Mouse (Mus musculus) testis, postnatal 14 days (tissue): Measurements from ENCODE around the gene Gm21983.

Experiments
- DNase-seq: peaks from one replicate; pipeline ENCODE4 v3.0.0; 2021; ENCODE audit warnings: low spot score

Gene Gm21983

DNA sequence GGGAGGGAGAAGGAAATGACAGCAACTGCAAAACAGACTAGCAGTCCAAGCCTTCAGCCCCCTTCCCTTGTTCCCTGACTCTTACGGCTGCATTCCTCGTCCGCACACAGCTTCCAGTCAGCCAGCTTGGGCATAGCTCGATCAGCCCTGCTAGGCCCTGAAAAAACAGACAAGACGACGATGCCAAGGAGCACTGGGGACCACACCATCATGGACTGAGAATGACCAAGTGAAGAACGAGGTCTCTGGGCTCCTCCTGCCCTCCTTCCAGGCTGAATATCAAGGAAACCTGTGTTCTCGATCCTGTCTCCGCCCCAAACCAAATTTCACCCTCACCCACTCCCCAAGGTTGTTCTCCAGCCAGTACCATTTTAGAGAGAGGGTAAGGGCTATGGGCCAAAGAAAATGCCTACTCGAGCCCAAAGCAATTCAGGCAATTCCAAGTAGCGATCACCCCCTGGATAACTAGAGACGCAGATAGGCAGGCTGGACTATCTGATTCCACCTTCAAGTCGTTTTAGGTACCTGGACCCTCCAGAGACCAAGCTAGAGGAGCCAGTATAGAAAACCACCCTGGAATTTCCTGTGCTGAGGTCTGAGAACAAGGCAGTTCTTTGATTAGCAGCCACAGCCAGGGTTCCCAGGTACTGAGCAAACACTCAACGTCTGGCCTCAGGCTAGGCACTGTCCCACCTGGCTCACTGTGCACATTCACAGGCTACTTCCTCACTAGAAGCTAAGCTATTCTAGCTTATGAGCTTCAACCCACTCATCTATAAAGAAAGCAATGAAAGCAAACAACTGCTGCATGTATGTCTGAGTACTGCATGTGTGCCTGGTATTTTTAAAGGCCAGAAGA is at the start of gene Gm21983, which contains the start of gene Mia:
Gene Gm21983, minus strand, starts transcription at position 250 of the 859 bp plus-strand sequence.
Gene Mia, minus strand, starts transcription at position 321 of the 859 bp plus-strand sequence.
- DNase-seq, result no peak

DNA sequence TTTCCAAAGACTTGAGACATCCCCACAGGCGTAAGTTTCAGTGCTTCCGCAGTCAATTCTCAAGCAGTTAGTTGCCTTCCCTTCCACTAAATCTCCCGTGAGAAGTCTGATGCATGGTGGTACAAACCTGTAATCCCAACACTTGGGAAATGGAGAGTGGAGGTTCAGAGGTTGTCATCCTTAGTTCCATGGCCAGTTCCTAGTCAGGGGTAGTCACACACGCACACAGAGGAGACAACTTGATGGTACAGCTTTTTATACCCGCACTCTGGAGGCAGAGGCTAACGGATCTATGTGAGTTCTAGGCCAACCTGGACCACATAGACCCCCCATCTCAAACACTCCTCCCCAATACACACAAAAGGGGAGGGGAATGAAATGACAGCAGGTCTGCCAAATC is 48.0 kb upstream of the Gm21983 start:
- no peak for DNase-seq

DNA sequence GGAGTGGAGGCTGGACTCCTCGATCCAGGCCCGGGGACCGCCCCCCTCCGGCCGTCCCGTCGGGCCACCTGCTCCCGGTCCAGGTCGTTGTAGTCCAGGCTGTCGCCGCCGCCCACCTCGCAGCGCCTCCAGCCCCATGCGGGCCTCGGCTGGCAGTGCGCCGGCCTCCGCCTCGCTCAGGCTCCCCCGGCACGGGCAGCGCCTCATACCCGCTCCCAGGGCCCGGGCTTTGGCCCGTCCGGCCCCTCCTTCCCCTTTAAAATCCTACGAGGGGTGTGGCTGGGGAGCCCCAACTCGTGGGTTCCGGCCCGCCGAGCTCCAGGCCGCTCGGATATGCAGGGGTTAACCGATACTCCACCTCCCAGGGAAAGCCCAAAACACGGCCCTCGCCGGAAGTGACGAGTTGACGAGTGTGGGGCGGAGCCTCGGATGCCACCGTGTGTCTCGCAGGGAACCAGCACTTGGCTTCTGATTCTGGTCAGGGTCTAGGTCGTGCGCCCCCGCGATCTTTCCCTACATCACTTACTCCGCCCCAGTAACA is 47.5 kb upstream of the Gm21983 start, which contains the start of gene Itpkc:
Gene Itpkc, minus strand, starts transcription at position 381 of the 541 bp plus-strand sequence.
- peak; percentile 90 for DNase-seq

DNA sequence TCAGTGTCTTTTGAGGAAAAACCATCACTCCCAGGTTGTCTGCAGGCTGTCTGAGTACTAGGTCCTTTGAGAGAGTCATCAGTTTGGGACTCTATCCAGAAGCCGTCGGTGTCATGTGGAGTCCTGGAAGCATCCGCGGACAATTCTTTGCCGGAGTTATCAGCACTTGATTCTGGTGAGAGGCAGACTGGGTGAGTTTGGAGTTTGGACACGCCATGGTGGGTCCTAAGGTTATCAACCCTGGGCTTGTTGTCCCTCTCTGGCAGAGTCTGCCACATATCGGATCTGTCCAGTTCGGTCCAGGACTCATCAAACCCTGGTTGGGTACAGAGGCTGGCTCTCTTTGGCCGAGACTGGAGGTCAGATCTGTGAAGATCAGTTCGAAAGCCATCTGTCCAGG is 46.8 kb upstream of the Gm21983 start:
- DNase-seq, result peak; percentile 15

DNA sequence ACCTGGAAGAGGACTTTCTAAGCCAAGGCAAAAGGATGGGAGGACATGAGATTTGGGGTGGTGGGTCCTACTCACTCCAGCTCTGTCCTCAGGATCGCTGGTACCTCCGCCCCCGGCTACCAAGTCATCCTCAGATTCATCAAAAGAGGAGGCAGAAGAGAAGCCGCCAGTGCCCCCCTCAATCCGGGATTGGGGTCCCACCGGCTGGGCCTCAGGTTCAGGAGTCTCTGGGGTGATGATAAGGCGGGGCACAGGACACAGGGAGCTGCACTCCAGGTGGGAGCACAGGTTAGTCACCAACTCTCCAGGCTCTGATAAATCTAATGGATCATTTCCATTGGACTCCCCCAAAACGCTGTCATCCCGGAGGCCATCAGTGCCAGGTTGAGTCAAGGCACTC is 46.4 kb upstream of the Gm21983 start:
- DNase-seq, result no peak

GRCm38 (mm10) chr7:27224877-27225575 is 44.1 kb upstream of the Gm21983 start:
- no peak for DNase-seq

DNA sequence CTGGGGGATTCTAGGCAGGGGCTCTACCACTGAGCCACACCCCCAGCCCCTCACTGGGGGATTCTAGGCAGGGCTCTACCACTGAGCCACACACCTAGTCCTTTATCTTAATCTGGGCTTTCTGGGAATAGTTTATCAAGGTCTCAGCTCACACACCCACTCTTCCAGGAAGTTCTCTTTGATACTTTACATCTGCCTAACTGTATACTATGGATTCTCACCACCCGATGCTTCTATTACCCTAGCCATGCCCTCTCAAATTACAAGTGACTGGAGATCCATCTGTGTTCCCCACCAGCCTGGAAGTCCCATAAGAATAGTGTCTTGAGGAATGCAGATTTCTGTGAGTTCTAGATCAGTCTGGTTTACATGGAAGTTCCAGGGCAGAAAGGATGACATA is 41.7 kb upstream of the Gm21983 start:
- DNase-seq, result no peak

GRCm38 (mm10) chr7:27221939-27222338 is 41.1 kb upstream of the Gm21983 start:
- DNase-seq, result no peak

- DNase-seq, result no peak
Measured at GRCm38 (mm10) chr7:27219937-27220336, 39.1 kb upstream of the Gm21983 start.

- no peak for DNase-seq
Measured at GRCm38 (mm10) chr7:27218586-27218985, 37.7 kb upstream of the Gm21983 start.

GRCm38 (mm10) chr7:27212626-27213025 is 31.7 kb upstream of the Gm21983 start:
- no peak for DNase-seq

DNA sequence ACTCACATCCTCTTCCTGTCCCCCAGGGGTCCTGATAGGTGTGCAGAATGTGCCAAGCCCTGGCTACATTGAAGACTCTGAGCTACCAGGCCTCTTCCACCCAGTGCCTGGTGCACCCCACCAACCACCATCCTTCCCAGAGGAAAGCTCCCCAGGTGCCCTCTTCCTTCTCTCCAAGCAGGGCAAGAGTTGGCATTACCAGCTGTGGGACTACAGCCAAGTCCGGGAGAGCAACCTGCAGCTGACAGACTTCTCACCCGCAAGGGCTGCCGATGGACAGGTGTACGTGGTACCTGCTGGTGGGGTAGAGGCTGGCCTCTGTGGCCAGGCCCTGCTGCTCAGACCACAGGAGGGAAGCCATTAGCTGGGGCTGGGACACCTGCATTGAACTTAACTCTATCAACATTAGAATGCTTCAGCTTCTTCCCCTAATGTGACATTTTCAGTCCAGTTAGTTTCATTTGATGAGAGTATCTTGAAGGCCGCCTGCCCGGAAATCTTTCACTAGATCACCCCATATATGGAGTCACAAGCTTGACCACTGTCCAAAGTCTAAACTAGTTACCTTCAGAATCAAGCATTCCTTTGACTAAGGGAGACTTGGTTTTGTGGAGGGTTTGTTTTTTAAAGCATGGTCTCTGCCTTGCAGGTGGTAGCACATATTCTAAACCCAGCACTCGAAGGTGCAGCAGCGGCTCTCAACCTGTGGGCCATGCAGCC is 23.0 kb upstream of the Gm21983 start:
- DNase-seq, result no peak

DNA sequence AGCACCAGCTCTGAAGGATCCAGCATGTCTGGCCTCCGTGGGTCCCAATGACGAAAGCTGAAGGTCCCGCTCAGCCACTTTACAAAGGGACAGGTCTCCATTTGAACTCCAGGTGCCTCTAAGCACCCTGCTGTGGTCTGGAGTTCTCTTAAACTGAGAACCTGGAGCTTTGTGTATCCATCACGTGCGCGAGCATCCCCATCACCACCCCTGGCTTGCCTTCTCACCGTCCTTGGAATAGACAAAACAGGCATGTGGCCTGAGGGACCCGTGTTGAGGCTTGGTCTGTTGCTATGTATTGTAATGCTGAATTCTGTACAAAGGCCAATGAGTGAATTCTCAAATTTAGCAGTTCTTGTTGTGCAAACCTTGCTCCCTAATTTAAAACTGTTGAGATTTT is 17.9 kb upstream of the Gm21983 start:
- no peak for DNase-seq

DNA sequence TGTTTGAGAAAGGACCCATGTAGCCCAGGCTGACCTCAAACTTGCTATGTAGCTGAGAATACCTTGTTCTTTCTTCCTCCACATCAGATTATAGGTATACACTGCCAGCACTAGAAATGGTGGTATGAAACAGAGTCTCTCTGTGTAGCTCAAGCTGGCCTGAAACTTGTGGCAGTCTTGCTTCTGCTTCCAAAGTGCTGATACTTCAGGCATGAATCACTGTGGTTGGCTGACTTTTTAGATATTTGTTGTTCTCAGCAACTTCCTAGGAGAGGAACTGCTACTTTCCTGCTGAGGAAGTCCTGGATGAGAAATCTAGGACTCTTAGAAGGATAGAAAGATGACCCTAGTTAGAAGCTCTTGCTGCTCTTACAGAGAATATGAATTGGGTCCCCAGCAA is 17.5 kb upstream of the Gm21983 start:
- DNase-seq, result no peak

GRCm38 (mm10) chr7:27197634-27198033 is 16.7 kb upstream of the Gm21983 start:
- DNase-seq, result peak; percentile 38

DNA sequence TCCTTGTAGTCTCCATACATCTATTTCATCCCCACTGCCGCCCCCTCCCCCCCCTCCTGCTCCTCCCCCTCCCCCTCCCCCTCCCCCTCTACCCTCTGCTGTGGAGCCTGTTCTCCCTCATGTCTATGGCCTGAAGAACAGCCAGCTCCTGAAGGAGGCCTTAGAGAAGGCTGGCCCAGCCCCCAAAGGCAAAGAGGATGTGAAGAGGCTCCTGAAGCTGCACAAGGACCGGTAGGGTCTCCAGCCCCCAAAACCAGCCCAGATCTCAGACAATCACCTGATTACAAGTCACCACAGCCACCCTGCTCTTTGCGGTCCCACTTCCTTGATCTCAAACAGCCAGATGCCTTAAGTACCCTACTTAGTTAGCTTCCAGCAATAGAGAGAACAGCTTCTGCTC is 16.2 kb upstream of the Gm21983 start:
- no peak for DNase-seq

DNA sequence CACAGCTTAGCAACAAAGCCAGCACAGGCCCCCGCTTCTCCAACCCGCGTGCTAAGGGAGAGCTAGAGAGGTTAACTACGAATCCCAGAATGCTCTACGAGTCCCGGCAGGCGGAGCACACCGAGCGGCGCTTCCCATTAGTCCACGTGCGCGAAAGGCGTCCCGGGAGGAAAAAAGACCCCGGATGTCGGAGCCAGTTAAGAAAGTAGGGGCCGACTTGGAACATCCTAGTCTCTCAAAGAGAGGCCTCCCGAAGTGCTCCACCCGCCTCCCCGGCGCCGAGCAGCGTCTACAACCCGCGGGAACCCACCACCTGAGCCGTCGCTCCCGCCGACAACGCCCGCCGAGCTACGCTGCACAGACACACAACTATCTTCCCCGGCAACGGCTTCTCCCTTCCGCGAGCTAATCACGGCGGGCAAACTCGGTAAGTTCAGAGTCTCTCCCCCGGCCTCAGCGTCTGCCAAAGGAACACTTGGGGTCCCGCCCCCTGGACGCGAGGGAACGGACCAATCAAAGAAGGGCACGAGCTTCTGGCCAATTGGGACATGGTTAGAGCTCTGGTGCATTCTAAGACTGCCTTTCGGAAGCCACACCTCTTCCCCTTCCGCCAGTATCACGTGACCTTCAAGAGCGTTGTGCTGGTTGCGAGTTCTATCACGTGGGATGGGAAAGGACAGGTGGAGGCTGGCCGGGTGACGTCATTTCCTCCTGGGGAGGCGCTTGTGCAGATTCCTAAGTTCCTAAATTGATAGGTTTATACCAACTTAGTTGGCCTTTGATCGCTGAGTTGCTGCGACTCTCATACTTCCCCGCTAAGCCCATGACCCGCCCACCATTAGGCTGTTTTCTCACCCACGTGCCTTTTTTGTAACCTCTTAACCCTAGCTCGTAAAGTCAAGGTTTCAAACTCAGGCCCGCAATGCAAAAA is 15.1 kb upstream of the Gm21983 start, which contains the start of the genes BC024978 and Snrpa:
Gene BC024978, plus strand, starts transcription at position 101 of the 931 bp plus-strand sequence.
Gene Snrpa, minus strand, starts transcription at position 591 of the 931 bp plus-strand sequence.
- peak; percentile 98 for DNase-seq

- no peak for DNase-seq
Measured at GRCm38 (mm10) chr7:27193731-27194130, 12.8 kb upstream of the Gm21983 start.

- no peak for DNase-seq
Measured at GRCm38 (mm10) chr7:27192434-27192833, 11.5 kb upstream of the Gm21983 start.

- no peak for DNase-seq
Measured at GRCm38 (mm10) chr7:27189271-27189931, 8.5 kb upstream of the Gm21983 start.
